Mouse (Mus musculus): ENCODE data around the gene Cbs.

GRCm38 (mm10) chr17:31627961-31628360, 9.1 kb downstream of the Cbs start:
- TF ChIP-seq CTCF (IDR thresholded peaks at IDR 0.05; ENCODE audit: control insufficient read depth, insufficient read depth, low read length) (no peak), POLR2A (IDR thresholded peaks at IDR 0.05; ENCODE audit: borderline replicate concordance, control insufficient read depth, low read depth, low read length) (no peak)

Measured in bone marrow, adult 2 months (tissue).